Mouse (Mus musculus): Measurements from ENCODE around the gene Rpusd1.
"Not testable (repeated sequence)": the region's sequence is repeated elsewhere in the genome, so short reads cannot be mapped to it uniquely, and the experiment has no call there.

Gene Rpusd1

GRCm38 (mm10) chr17:25735745-25736144 lies 8.3 kb downstream of the Rpusd1 start, which contains the start of gene Mslnl:
TSS of gene Mslnl (plus strand) at chr17:25736042.
- DNase-seq (ENCODE audit: low spot score in 2 of 2) = no peak

- no peak for DNase-seq (ENCODE audit: low spot score in 2 of 2)
Observed at GRCm38 (mm10) chr17:25738861-25739260, 11.4 kb downstream of the Rpusd1 start.

GRCm38 (mm10) chr17:25741471-25741870 lies 14.0 kb downstream of the Rpusd1 start:
- not testable (repeated sequence) for DNase-seq (ENCODE audit: low spot score in 2 of 2)

DNA sequence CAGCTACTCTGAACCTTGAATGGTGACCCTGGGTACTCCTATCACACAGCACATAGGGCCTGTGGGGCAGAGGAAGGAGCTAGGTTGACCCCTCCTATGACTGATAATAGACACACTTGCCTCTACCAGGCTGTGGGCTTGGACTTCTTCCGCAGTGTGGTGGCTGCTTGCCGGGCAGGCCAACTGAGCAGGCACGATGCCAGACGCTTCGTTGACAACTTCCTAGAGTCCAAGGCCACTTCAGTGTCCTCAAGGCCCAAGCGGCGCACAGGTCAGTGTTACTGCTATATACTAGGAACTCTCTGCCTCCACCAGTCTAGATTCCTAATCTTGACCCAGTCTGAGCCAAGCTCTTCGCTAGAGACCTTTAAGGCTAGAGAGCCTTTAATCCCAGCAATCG lies 16.4 kb downstream of the Rpusd1 start:
- no peak for DNase-seq (ENCODE audit: low spot score in 2 of 2)

- DNase-seq (ENCODE audit: low spot score in 2 of 2) = no peak
Observed at GRCm38 (mm10) chr17:25744311-25744710, 16.8 kb downstream of the Rpusd1 start.

DNA sequence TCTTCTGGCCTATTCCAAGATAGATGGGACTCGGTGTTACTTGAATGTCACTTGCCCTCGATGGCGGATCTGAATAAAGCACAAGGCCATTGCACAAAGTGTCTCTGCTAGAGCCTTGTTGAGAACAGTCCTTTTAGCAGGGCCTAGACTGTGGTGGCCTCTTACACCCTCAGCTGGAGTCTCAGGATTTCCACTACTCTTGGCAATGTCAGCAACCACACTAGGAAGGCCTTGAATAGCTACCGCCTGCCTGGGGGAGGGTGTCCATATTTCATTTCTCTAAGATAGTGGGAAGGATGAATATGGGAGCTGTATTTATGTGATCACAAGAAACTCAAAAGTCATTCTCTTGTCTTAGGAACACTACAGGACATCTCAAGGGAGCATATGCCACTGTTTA lies 20.8 kb downstream of the Rpusd1 start:
- DNase-seq (ENCODE audit: low spot score in 2 of 2) = no peak

GRCm38 (mm10) chr17:25749314-25749713 lies 21.8 kb downstream of the Rpusd1 start:
- DNase-seq (ENCODE audit: low spot score in 2 of 2) = no peak

GRCm38 (mm10) chr17:25751446-25751845 lies 24.0 kb downstream of the Rpusd1 start:
- DNase-seq (ENCODE audit: low spot score in 2 of 2) = no peak

GRCm38 (mm10) chr17:25754241-25754640 lies 26.8 kb downstream of the Rpusd1 start, which contains the start of gene Msln:
TSS of gene Msln (minus strand) at chr17:25754378.
- DNase-seq (ENCODE audit: low spot score in 2 of 2) = no peak

- DNase-seq (ENCODE audit: low spot score in 2 of 2) = no peak
Observed at GRCm38 (mm10) chr17:25755086-25755485, 27.6 kb downstream of the Rpusd1 start.

DNA sequence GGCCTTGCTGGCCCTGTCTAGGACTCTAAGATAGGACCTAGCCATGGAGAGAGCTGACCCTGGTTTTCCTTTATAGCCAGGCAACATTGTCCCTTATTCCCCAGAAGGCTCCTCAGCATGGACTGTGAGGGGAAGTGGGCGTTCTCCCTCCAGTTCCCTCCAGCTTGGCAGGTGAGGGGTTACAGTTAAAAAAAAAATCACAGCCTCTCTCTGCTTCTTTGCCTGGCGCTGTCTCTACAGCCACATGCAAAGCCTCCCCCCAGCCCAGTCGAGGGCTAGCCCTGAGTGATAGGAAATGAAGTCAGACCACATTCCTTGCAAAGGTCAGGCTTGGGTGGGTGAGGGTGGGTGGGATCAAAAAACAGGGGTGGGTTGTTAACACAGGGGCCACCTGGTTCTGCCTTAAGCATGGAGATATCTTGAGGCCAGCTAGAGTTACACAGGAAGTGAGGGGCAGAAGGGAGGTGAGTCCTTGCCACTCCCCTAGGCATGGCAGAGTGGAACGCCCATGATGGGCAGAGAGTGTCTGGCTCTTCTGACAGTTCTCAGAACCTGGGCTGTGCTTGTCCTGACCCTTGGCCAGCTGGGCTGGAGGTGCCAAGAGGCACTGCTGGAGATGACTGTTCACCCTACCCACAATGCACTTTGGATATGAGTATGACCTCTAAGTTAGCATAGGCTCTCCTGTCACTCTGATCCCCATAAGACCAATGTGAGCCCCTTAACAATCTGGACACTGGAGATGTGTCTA lies 28.3 kb downstream of the Rpusd1 start:
- DNase-seq (ENCODE audit: low spot score in 2 of 2) = no peak

DNA sequence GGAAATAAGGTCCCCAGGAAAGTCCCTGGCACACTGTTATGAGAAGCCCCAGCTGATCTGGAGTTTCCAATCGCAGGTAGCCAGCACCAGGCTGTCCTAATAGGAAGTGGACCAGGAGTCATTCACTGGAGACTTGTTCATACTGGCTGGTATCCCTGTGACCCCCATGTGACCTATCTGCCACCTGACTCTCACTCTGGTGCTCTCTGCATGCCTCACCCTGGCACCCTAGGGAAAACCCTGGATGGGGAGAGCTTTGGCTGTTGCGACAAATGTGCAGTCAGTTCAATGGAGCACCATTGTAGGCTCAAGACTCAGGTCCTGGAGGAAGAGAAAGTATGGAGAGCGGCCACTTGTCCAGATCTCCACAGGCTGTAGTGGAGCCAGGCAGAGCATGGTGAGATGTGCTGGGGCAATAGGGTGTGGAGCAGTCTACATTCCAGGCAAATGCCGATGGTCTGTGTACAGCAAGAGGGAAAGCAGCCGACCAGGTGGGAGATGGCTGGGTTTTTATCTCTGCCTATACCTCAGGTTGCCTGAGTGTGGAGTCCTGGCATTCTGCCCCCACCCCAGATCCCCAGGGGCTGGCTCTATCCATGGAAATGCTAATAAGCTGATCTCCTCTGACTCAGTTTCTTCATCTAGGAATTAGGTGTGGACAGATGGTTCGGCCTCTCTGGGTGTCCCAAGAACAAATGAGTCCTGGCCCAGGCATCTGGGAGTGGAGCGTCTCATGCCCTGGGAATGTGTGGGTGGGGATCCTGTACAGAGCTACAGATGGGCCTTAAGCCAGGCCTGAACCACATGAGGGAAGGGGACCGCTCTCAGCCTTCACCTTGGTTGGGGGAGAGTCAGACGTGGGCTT lies 29.1 kb downstream of the Rpusd1 start:
- no peak for DNase-seq (ENCODE audit: low spot score in 2 of 2)

DNA sequence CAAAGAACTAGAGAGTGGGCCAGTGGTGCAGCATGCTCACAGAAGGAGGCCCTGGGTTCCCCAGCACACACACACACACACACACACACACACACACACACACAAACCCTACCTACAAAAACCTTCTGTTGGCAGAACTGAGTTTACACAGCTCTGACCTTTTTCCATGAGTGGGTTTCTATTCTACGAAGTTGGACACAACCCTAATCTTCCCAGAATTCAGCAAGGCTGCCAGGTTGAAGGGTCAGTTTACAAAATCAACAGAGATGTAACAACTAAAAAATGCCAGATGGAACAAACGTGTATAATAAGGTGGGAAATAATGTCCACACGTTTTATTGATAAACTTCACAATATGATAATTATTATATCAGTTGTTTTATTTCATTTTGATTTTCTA lies 30.2 kb downstream of the Rpusd1 start:
- no peak for DNase-seq (ENCODE audit: low spot score in 2 of 2)

DNA sequence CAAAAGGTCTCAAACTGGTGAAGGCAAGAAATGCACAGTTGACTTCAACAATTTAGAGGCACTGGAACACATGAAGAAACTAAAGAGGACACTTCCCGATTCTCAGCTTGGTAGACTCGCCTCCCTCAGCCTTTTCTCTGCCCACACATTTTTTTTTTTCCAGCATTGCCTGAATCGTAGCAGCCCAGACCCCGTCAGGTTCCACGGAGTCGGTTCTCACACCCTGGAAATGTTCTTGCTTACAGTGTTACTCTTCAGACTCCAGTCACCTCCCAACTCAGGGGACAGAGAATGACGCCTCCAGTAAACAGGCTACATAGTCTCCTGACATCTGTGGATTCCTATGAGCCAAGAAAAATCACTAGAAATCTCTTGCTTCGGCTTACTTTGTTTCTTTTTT lies 32.7 kb downstream of the Rpusd1 start:
- DNase-seq (ENCODE audit: low spot score in 2 of 2) = no peak

- DNase-seq (ENCODE audit: low spot score in 2 of 2) = peak in 1 of 2 experiments; percentile 55
Observed at GRCm38 (mm10) chr17:25761561-25761970, 34.1 kb downstream of the Rpusd1 start.

GRCm38 (mm10) chr17:25762591-25762990 lies 35.1 kb downstream of the Rpusd1 start:
- DNase-seq (ENCODE audit: low spot score in 2 of 2) = no peak

DNA sequence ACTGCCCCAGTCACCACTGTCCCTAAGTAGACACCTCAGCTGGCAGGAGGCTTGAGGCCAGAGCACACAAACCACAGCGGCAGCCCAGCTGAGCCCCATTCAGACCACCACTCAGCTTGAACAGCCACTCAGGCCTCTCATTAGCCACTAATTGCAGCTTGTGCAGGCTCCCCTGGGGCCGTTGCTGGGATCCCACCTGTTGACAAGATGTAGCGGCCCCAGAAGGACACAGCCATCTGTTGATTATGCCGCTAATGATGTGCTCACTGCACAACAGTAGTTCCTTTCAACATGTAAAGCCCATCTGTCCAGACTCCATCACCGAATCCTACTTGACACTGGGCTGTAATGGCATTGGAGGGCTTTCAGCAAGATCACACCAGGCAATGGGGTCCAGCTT lies 38.4 kb downstream of the Rpusd1 start:
- no peak for DNase-seq (ENCODE audit: low spot score in 2 of 2)

GRCm38 (mm10) chr17:25769331-25769730 lies 41.9 kb downstream of the Rpusd1 start:
- no peak for DNase-seq (ENCODE audit: low spot score in 2 of 2)

- peak; percentile 90 to 99 for DNase-seq (ENCODE audit: low spot score in 2 of 2)
Observed at GRCm38 (mm10) chr17:25773549-25774120, 46.2 kb downstream of the Rpusd1 start, which contains the start of gene Narfl. TSS of gene Narfl (plus strand) at chr17:25773776.

DNA sequence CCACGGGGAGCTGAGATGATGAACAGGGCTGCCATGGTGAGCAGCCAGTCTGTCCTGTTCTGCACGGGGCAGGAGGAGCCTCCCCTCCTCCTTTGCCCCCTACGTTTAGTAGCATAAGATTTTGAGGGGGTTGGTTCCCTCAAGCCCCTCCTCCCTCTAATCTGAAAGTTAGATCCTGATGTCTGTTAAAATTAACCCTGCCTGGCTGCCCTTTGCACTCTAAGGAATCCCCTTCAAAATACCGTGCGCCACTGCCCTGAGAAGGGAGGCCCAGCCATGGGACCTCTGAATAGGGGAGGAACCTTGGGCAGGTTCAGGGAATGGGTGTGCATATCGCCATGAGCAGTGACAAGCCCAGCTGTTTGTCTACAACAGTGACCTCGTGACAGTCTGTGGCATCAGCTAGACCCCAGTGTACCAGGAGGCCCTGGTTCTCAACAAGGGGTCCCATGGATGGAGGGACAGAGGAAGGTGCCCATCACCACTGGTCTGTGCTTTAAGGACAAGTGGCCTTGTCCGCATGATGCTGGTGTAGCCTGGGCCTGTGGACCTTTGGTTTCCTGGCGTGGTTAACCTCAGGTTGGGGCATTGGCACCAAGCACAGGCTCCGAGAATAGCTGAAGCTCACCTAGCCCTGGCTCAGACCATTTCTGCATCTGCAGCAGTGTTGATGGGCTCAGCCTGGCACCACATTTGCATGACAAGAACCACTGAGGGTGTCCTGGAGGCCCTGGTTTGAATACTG lies 48.0 kb downstream of the Rpusd1 start:
- no peak for DNase-seq (ENCODE audit: low spot score in 2 of 2)

DNA sequence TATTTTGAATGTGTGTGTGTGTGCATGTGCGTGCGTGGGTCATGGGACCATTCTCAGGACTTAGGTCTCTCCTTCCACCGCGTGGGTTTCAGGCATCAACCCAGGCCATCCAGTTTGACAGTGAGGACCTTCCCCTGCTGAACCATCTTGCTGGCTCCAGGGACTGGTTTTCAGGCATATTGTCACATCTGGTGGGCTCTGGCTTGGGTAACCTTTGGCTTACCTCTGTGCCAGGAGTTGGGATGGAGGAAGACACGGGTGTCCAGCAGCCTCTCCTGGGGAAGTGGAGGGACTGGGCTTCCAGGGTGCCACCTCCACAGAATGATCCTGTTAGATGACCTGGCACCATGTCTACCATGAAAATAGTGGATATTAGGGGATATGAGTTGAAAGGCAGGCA lies 50.5 kb downstream of the Rpusd1 start:
- no peak for DNase-seq (ENCODE audit: low spot score in 2 of 2)
